Mouse (Mus musculus) heart, embryonic 14.5 days (tissue): ENCODE measurements around the gene Nipal4. TPM values are rescaled to one million over a fixed set of nuclear protein-coding genes. Genes with fewer than 3 reads are reported as not detected.

Experiments used
- ATAC-seq: fragments of 200-750 bp; cut with Nextera tagmentation; 2 replicates; pipeline ENCODE4 v1.8.0; 2017; ENCODE audit warnings: low read depth, moderate TSS enrichment; ENCODE audit not compliant: insufficient number of reproducible peaks, insufficient read depth, low FRiP score
- H3K27ac ChIP-seq, 2 experiments: fragments of 200-500 bp in 1 of 2; fragments of 300-500 bp in 1 of 2; sonication (generic) in 1 of 2; replicated peaks in 1 of 2; 2 replicates each; pipeline ENCODE4 v1.5.1; 2012 to 2014; ENCODE audit warnings: low read depth in 2 of 2, low read length in 2 of 2, control low read depth in 1 of 2, mild to moderate bottlenecking in 1 of 2, mixed read lengths in 1 of 2; ENCODE audit not compliant: control insufficient read depth in 1 of 2, insufficient read depth in 1 of 2
- H3K27me3 ChIP-seq: fragments of 300-500 bp; sonication (generic); 2 replicates; pipeline ENCODE4 v1.6.1; 2014; ENCODE audit warnings: mild to moderate bottlenecking, low read length, control low read depth; ENCODE audit not compliant: control insufficient read depth, insufficient read depth
- H3K36me3 ChIP-seq: fragments of 300-500 bp; sonication (generic); 2 replicates; pipeline ENCODE4 v1.6.1; 2014; ENCODE audit warnings: mild to moderate bottlenecking, control low read depth, low read length, mixed read lengths; ENCODE audit not compliant: control insufficient read depth, insufficient read depth
- H3K4me1 ChIP-seq, 2 experiments: fragments of 200-500 bp in 1 of 2; fragments of 300-500 bp in 1 of 2; sonication (generic) in 1 of 2; 2 replicates each; pipeline ENCODE4 v1.6.1; 2012 to 2014; ENCODE audit warnings: low read length in 2 of 2, control low read depth in 1 of 2, mixed read lengths in 1 of 2; ENCODE audit not compliant: control insufficient read depth in 2 of 2, insufficient read depth in 2 of 2
- H3K4me2 ChIP-seq: fragments of 300-500 bp; sonication (generic); 2 replicates; pipeline ENCODE4 v1.6.1; 2014; ENCODE audit warnings: mild to moderate bottlenecking, low read length
- H3K4me3 ChIP-seq, 2 experiments: fragments of 200-500 bp in 1 of 2; fragments of 300-500 bp in 1 of 2; sonication (generic) in 1 of 2; 2 replicates each; pipeline ENCODE4 v1.5.1; 2012 to 2014; ENCODE audit warnings: low read length in 2 of 2, mild to moderate bottlenecking in 2 of 2, control low read depth in 1 of 2, low read depth in 1 of 2, moderate library complexity in 1 of 2; ENCODE audit not compliant: control insufficient read depth in 1 of 2, insufficient read depth in 1 of 2
- H3K9ac ChIP-seq: fragments of 300-500 bp; sonication (generic); 2 replicates; pipeline ENCODE4 v1.6.1; 2014; ENCODE audit warnings: mild to moderate bottlenecking, low read length
- H3K9me3 ChIP-seq: fragments of 300-500 bp; sonication (generic); 2 replicates; pipeline ENCODE4 v1.6.1; 2016; ENCODE audit warnings: low read length, control low read depth; ENCODE audit not compliant: control insufficient read depth
- WGBS: fragments of 180-500 bp; shearing (Covaris S2); extraction: QIAGEN DNeasy Blood & Tissue Kit; methylation state at CpG from one replicate; pipeline ENCODE4 v1.1.7; 2014; 5-methylcytosine and 5-hydroxymethylcytosine counted together
- polyA plus RNA-seq: library from polyadenylated mRNA; unstranded; fragments of >200 nt; fragmentation: Nextera tagmentation; extraction: Ambion mirVana; gene quantifications from 2 replicates; pipeline ENCODE4 v1.2.1, GENCODE M21; 2014

The Nipal4 gene
- polyA plus RNA-seq, 1 experiment from 2014 or later = 9.5 TPM

DNA sequence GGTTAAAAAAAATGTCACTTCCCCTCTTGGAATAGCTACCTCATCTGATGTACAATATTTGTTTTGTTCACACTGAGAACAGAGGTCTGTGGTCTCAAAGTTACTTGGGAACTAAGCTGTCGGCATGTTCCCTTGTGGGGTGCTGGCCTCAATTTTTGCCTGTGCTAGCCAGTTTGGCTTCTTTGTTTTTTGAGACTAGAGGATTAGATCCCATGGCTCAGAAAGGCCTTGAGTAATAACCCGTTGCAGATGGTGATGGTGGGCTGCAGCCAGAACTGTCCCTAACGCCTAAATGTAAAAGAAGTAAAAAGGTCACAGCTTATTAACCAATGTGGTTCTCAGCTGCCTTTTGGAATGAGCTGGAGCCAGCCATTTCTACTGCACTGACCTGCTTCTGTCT is 53.1 kb downstream of the Nipal4 start:
- 85% methylated on average over 3 of the region's 3 CpGs for WGBS
- Histone ChIP-seq H3K27ac (no peak overlapping the region), H3K9ac (no peak overlapping the region), H3K36me3 (peaks cover 71% of the 10 kb centered on the region), H3K27me3 (no peaks in the 10 kb centered on the region), H3K4me2 (no peak overlapping the region), H3K4me1 (peaks cover 6 to 19% of the 10 kb centered on the region in 2 experiments), H3K9me3 (no peaks in the 10 kb centered on the region), H3K4me3 (no peak overlapping the region)
- ATAC-seq = no peak

DNA sequence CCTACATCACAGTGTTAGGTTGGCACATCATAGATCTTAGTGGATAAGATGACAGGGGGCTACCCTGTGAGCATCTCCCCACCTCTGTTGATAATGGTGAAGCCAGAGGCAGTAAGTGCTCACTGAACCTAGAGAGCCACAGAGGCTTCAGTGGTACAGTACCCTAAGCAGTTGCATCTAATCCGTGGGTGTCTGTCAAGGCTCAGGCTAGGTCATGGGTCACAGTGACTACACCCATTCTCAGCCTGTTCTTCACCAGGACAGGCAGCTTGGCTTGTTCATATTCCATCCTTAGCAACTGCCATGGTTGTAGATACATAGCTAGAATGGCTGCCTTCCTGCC is 55.4 kb downstream of the Nipal4 start:
- H3K9ac ChIP-seq = no peak overlapping the region
- no peaks in the 10 kb centered on the region for H3K9me3 ChIP-seq
- ATAC-seq = no peak
- H3K27ac ChIP-seq = peak overlapping the region; percentile 32 to 72; a peak in 2 of 4 replicates
- H3K4me1 ChIP-seq = peaks cover 6 to 19% of the 10 kb centered on the region in 2 experiments
- 88% methylated on average over 1 of the region's 1 CpGs for WGBS
- 0 out of 2 replicates have a peak overlapping the region, but pooled peaks have one; percentile 4 for H3K4me2 ChIP-seq
- peaks cover 68% of the 10 kb centered on the region for H3K36me3 ChIP-seq
- no peaks in the 10 kb centered on the region for H3K27me3 ChIP-seq
- no peak overlapping the region for H3K4me3 ChIP-seq

DNA sequence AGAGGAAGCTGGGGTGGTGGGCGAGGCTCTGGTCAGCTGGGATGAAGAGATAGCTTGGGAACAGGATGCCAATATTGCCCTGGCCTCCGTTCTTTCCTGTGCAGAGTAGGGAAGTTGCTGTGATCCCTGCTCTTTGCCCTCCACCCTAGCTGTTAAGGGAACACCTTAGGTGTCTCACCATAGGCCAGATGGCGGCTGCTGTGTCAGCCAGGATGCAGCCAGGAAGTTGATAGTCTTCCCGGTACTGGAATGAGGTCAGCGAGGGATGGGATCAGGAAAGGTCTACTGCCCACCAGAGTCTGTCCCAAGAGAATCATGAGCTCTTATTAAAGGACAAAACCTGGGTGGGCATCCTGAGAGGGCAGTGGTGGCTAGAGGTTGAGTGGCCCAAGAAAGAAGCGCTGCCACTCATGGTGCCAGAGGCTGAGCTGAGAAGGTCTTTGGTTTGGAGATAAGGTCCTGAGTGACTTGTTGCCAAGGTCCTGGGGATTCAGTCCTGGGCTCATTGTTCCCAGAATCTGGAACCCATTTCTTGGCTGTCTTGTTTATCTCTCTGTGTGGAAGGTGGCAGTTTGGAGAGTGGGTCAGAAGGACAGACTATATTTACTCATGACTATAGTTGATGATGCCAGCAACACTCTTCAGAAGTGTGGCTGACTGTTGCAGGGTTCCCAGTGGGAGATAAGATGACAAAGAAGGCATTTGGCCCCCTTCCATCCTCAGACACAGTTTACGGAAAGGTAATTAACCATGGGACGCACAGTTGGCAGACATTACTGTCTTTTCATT is 56.0 kb downstream of the Nipal4 start:
- Histone ChIP-seq H3K27me3 (no peaks in the 10 kb centered on the region), H3K27ac (peak overlapping the region; percentile 69 to 72), H3K36me3 (peaks cover 66% of the 10 kb centered on the region), H3K9me3 (no peaks in the 10 kb centered on the region), H3K4me2 (peak overlapping the region; percentile 6; the same call in 1 of the 2 replicates), H3K4me1 (peaks cover 6 to 19% of the 10 kb centered on the region in 2 experiments), H3K4me3 (no peak overlapping the region), H3K9ac (no peak overlapping the region)
- peak; percentile 49; the same call in 1 of the 2 replicates for ATAC-seq
- 62% methylated on average over 8 of the region's 8 CpGs for WGBS

DNA sequence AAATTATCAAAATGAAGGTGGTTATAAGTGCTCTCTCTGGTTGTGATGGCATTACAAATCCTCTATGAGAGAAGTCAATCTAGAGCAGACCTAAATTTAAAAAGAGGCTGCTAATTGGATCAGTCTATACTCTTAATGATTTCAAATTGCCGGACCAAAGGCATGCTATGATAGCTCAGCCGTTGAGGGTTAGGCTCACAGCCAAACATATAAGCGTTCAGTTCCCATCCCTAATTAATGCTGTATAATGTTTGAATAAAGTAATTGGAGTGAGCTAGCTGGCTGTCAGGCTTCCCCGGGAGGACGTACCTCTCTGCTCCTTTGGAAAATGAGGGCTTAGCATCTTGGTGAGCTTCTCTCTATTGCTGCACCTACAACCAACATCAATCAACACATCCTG is 57.1 kb downstream of the Nipal4 start:
- Histone ChIP-seq H3K27me3 (no peaks in the 10 kb centered on the region), H3K27ac (peak overlapping the region in 1 of 2 experiments; percentile 72; a peak in 2 of 4 replicates), H3K4me1 (peaks cover 6 to 19% of the 10 kb centered on the region in 2 experiments), H3K9ac (no peak overlapping the region), H3K9me3 (no peaks in the 10 kb centered on the region), H3K4me3 (no peak overlapping the region), H3K36me3 (peaks cover 66% of the 10 kb centered on the region), H3K4me2 (no peak overlapping the region)
- 88% methylated on average over 5 of the region's 5 CpGs for WGBS
- ATAC-seq = no peak

DNA sequence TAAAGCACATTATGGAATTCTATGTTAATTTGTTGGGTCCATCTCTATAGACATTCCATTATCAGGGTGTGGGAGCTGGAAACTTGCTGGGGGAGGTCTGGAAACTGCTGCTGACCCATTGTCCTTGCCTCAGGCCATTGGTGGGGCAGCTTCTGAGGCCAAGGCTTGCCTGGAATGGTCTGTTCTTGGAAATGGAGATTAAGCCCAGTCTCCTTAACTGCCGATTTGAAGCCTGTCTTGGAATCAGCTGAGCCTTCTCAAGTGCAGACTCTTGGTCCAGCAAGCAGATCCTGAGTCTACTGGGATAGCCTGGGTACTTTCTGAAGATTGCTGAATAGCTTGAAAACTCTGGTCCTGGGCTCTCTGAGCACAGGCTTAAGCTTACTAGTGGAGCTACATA is 59.3 kb downstream of the Nipal4 start:
- Histone ChIP-seq H3K36me3 (peaks cover 67% of the 10 kb centered on the region), H3K4me1 (peaks cover 6 to 16% of the 10 kb centered on the region in 2 experiments), H3K4me3 (no peak overlapping the region), H3K9ac (no peak overlapping the region), H3K27me3 (no peaks in the 10 kb centered on the region), H3K27ac (no peak overlapping the region), H3K4me2 (no peak overlapping the region), H3K9me3 (no peaks in the 10 kb centered on the region)
- WGBS = 83% methylated on average over 1 of the region's 1 CpGs
- ATAC-seq = no peak

DNA sequence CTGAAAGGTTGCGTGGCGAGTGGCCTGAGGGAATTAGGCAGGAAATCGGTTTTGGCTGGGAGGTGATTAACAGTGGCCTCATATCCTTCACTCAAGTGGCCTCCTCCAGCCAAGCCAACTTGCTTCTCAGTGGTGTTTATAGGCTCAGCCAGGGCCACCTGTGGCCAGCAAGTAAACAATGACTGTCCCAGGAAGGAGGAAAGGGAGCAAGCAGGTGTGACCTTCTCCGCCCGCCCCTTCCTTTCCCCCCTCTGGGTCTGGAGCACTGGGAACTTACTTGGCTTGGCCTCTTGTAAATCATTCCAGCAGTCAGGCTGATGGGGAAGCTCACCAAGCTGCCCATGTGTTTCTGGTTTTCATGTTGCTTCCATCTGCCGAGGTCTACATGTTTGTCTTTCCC is 64.2 kb downstream of the Nipal4 start:
- H3K4me2 ChIP-seq = no peak overlapping the region
- no peak overlapping the region for H3K9ac ChIP-seq
- no peak overlapping the region for H3K27ac ChIP-seq
- no peak for ATAC-seq
- no peaks in the 10 kb centered on the region for H3K9me3 ChIP-seq
- H3K4me3 ChIP-seq = no peak overlapping the region
- WGBS = 84% methylated on average over 6 of the region's 6 CpGs
- peaks cover 95% of the 10 kb centered on the region for H3K36me3 ChIP-seq
- no peaks in the 10 kb centered on the region for H3K27me3 ChIP-seq
- peaks cover under 1% of the 10 kb centered on the region in 2 experiments; a peak in 3 of 4 replicates for H3K4me1 ChIP-seq
